Mouse (Mus musculus): Measurements from ENCODE around the gene Igfbp3. TPM values are rescaled to one million over a fixed set of nuclear protein-coding genes. Genes with fewer than 3 reads are reported as not detected.
A peak's percentile ranks its signal among the peaks of the same experiment; 100 is the strongest.

Igfbp3 gene
- total RNA-seq, 2 experiments from 2014 or later = 34.1 to 43.8 TPM

DNA sequence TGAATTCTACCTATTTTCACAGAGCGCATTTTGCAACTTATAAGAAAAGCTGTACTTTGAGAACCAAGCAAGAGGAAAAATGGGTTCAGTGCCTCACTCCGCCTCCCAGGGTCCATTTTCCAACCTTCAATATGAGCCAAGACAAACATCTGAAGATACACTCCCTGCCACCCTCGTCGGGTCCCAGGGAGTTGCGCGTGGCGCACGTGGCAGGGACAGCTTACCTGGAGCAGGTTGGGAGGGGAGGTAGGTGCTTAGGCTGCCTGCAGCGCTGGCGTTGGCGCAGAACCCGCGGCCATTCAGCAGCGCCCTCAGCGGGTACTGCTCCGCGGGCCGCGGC, 592 bp downstream of the Igfbp3 start:
- intact Hi-C loops (cut with DNase I) = loop anchor here (5.0 to 10.0 kb wide), 5 partner anchors 122 to 922 kb away; no protein-coding TSS in a partner anchor
- DNase-seq = no peak

GRCm38 (mm10) chr11:7212126-7212798, 1.5 kb downstream of the Igfbp3 start:
- intact Hi-C loops (cut with DNase I) = loop anchor here (5.0 to 10.0 kb wide), 5 partner anchors 123 to 923 kb away; no protein-coding TSS in a partner anchor
- DNase-seq = no peak

- intact Hi-C loops (cut with DNase I) = loop anchor here (2.0 to 10.0 kb wide), 7 partner anchors 124 to 1194 kb away; no protein-coding TSS in a partner anchor
- no peak for DNase-seq
These were observed 2.5 kb downstream of the Igfbp3 start for GRCm38 (mm10) chr11:7211211-7211610.

DNA sequence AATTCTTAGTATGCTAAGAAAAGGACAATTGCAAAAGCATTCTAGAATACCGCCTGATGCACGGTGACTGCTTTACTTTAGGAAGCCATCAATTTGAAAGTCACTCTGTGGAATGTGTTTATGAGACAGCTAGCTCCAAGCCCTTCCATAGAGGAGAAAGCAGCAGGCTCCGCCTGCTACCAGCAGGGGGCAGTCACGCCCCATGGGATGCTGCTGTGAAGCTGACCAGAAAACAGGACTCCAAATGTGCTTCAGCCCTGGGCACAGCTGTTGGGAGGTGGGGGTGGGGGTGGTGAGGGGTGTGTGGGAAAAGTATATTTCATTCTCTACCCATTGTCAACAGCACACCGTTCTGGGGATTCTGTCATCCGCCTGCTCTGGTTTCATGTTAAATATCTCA, 3.4 kb downstream of the Igfbp3 start:
- DNase-seq = peak; percentile 85 to 89
- intact Hi-C loops (cut with DNase I) = loop anchor here (2.0 to 10.0 kb wide), 7 partner anchors 124 to 1194 kb away; no protein-coding TSS in a partner anchor

- intact Hi-C loops (cut with DNase I) = no loop called here
- DNase-seq = no peak
These were observed 9.9 kb downstream of the Igfbp3 start for GRCm38 (mm10) chr11:7203846-7204245.

DNA sequence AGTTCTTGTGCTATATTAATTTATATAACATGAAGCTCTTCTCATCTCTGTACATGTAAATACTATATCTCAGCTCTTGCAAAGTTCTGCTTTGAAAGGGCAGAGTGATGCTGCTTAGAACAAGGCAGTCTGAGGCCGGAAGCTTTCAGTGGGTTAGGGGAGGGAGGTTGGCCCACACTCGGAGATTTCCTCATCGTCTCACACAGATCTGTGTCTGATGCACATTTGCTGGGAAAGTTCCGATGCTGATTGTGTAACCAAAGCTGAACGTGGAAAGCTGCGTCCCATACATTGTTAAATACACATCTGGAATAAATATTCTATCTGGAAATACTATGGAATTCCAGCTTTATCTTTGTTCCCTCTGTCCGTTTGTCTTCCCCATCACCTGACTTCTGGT, 11.5 kb downstream of the Igfbp3 start:
- intact Hi-C loops (cut with DNase I) = no loop called here

GRCm38 (mm10) chr11:7200393-7200783, 13.3 kb downstream of the Igfbp3 start:
- intact Hi-C loops (cut with DNase I) = no loop called here
- DNase-seq = no peak

More for the DNA sequence above, 11.5 kb downstream of the Igfbp3 start:
- DNase-seq = no peak

DNA sequence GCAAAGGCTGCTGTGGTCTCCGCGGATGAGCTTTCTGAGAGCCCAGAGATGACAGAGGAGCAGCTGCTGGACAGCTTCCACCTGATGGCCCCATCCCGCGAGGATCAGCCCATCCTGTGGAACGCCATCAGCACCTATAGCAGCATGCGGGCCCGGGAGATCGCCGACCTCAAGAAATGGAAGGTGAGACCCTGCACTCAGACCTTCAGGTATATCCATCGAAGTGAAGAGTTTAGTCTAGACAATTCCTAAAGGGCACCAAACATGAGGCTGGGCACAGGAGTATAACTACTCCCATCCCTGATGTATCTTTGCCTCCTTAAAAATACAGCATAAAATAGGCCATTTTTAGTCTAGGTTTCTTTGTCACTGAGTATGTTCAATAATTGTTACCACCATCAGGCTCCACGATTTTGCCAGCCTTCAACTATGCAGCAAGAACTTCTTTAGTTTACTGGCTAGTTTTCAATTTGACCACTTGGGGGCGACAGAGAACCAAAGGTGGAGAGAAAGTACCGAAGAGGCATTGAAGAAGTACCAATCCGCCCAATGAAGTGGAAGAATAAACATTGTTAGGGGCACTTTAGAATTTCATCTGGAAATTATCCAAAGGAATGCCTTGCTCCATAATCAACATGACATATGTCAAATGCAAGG, 13.9 kb downstream of the Igfbp3 start:
- intact Hi-C loops (cut with DNase I) = no loop called here
- peak; percentile 47 to 72 for DNase-seq

DNA sequence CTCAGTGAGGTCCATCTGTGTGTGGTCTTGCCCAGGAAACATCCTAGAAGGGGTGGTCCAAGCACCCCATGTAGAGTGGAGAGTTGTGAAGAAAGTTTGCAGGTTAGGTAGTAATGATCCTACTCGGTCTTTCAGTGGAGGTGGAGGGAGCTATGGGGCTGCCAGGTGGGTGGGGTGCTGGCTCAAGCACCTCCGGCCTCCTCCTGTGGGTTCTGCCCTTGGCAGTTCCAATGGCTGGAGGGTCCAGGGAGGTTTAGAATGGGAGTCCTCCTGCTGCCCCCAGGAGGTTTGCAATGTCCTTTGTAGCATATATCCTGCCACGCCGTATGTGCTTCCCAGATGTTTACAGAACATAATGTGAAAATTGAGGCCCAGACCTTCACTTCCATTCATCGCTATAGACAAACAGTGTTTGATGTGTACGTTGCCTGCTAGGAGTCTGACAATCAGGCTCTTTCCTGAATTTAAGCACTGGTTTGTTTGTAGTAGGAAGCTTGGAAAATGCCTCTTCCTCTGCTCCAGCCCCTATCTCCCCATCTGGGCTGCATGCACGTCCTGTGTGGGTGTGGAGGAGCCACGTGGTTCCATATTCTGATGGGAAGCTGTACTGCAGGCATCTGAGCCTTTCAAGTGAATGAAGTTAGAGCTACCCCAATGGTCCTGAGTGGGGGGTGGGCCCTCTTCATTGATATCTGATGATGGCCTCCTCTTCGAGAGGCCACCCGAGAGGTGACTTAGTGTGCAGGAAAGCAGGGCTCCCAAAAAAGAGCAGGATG, 15.1 kb downstream of the Igfbp3 start:
- intact Hi-C loops (cut with DNase I) = no loop called here
- no peak for DNase-seq

DNA sequence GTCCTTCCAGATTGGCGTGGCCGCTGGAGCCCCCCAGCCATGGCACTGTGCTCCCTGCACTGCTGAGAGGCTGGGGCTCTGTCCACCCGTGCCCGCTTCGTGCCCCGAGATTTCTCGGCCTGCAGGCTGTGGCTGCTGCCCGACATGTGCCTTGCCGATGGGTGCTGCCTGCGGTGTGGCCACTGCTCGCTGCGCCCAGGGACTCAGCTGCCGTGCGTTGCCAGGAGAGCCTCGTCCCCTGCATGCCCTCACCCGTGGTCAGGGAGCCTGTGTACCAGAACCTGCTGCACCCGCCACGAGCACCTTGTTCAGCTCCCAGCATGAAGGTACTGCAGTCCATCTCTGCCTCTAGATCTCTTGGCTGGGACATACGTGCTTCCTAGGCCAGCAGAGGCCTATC, 15.7 kb downstream of the Igfbp3 start:
- intact Hi-C loops (cut with DNase I) = no loop called here
- no peak for DNase-seq

DNA sequence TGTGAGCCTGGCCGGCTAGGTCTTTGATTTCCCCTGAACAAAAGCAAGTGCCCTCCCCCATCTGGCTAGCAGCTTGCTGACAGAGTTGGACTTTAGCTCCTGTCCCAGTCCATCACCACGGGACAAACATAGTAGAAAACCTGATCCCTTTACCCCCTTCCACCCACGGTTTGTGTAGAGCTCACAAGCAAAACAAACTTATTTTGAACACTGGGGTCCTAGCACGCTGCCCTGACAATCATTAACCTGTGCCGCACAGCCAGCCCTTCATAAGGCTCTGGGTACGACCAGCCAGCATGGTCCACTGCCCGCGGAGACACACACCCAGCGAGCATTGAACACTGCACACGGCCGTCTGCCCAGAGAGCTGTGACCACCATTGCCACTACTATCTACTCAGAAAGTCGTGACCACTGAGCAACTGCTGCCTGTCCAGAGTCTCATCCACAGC, 16.2 kb downstream of the Igfbp3 start, which contains the start of gene Igfbp1:
Igfbp1 (plus strand) TSS at position 292 of the 451 bp plus-strand sequence.
- intact Hi-C loops (cut with DNase I) = no loop called here
- no peak for DNase-seq

DNA sequence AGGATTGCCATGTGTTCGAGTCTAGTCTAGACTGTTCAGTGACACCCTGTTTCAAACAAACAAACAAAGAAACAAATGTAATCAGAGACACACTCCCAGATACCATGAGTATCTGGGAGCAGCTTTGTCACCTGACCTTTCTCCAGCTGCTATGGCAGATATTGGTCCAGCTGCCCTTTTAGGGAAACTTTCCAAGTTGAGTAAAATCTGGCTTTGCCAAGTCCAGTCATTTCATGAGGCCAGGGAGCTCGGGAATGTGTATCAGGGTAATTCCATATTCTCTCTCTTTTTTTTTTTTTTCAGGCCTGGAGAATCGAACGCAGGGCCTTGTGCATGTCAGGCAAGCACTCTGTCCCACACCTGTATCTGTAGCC, 18.4 kb downstream of the Igfbp3 start:
- intact Hi-C loops (cut with DNase I) = no loop called here
- no peak for DNase-seq

DNA sequence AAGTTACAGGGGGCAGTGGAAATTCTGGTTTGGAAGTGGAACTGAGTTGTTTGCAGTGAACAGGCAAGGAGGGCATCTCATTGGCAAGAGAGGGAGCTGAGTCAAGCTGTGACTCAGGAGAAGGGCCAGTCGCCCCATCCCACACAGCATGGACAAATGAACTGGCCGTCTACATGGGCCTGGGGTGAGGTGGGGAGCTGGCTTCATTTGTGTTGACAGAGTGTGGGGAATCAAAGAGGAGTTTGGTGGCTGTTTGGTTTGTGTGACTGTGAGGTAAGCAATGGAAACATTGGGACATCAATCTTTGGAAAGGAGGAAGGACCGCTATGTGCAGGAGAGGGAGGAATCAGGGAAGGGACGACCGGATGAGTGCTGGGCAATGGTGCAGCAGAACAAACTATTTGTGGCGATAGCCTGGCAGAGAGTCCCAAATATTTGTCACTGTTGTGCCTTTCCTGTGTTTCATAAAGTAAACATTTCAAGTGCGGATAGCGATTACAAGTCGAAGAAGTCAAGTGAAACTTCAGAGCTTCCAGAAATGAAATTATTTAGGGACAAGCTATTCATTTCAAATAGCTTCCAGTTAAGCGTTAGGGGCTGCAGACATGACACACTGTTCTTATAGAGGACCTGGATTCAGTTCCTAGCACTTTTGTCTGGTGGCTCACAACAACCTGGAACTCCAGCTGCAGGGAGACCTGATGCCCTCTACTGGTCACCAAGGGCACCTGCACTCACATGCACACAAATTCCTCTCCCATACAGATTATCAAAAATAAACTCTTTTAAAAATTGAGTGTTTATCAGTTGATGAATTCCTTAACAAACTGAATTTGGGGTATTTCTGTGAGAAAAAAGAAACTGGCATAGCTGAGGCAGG, 19.1 kb downstream of the Igfbp3 start:
- intact Hi-C loops (cut with DNase I) = no loop called here
- DNase-seq = no peak

DNA sequence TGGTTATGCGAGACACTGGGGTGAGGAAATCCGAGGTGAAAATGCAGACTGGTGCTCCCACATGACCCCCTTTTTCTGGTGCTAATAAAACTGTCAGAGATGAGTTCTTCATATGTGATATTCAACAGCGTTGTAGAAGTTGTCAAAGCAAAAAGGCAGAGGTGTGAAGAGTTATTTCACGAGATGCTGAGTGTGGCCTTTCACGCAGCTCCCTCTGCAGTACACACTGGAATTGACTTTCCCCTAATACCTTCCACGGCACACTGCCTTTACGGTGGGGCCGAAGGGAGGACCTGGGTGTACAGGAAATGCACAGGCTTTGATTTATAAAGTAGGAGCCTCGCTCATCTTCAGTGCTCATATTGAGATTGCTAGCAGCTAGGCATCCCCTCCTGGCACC, 20.6 kb downstream of the Igfbp3 start:
- intact Hi-C loops (cut with DNase I) = no loop called here
- DNase-seq = no peak

GRCm38 (mm10) chr11:7192710-7193109, 21.0 kb downstream of the Igfbp3 start:
- intact Hi-C loops (cut with DNase I) = no loop called here
- DNase-seq = no peak

DNA sequence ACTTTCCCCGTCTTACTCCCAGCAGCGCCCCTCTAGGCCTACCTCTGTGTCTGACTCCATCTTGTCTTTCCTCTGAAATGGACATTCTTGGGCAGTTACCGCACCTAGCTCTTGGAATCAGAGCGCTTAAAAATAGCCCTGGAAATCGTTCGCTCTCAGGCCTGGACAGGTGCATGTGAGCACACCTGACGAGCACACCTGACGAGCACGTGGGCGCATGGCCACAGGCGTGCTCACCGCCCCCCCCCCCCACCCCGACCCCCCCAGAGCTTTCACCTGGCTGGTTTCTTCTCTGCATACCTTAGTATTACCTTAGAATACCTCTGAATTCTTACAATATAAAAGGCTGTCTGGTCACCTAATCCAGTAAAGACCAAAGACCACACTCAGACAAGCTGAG, 25.3 kb downstream of the Igfbp3 start, which contains the start of gene Gm11985:
Gm11985 (minus strand) TSS at position 101 of the 400 bp plus-strand sequence.
- intact Hi-C loops (cut with DNase I) = no loop called here
- no peak for DNase-seq

- intact Hi-C loops (cut with DNase I) = no loop called here
- DNase-seq = no peak
These were observed 26.3 kb downstream of the Igfbp3 start for GRCm38 (mm10) chr11:7187472-7187871.

GRCm38 (mm10) chr11:7184420-7184819, 29.3 kb downstream of the Igfbp3 start:
- DNase-seq = no peak
- intact Hi-C loops (cut with DNase I) = no loop called here

GRCm38 (mm10) chr11:7182409-7183042, 31.2 kb downstream of the Igfbp3 start:
- intact Hi-C loops (cut with DNase I) = no loop called here
- no peak for DNase-seq

GRCm38 (mm10) chr11:7179276-7179675, 34.4 kb downstream of the Igfbp3 start:
- intact Hi-C loops (cut with DNase I) = no loop called here
- no peak for DNase-seq
